Mouse (Mus musculus) MEL-GATA-1-ER (cell line): ENCODE data around the gene Cald1.

Experiments used
- DNase-seq: peaks from one replicate; pipeline ENCODE4 v3.0.0-alpha.2; 2012; ENCODE audit warnings: low read depth; ENCODE audit errors: extremely low read depth

Gene Cald1

GRCm38 (mm10) chr6:34598121-34599065 lies at the start of gene Cald1:
Cald1 (plus strand) TSS chr6:34598500.
- DNase-seq: no peak

DNA sequence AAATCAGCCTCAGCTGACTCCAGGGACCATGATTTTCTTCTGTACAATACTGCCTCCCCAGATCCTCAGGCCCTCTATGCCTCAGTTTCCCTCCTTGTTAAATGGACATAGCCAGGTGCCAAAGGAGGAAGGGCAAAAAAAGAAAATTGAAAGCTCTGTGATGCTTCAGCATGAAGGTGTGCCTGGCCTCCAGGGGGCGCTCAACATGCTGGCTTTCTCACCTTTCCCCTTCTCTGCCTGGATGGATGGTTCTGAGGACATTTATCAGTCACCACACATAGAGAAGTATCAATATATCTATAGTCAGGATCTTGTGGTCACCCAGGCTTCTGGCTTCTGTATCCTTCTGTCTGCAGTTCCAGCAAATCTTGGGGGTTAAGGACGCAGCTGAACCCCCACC lies 49.3 kb upstream of the Cald1 start:
- peak; percentile 5 for DNase-seq

- no peak for DNase-seq
Measured at GRCm38 (mm10) chr6:34552489-34553157, 45.7 kb upstream of the Cald1 start.

DNA sequence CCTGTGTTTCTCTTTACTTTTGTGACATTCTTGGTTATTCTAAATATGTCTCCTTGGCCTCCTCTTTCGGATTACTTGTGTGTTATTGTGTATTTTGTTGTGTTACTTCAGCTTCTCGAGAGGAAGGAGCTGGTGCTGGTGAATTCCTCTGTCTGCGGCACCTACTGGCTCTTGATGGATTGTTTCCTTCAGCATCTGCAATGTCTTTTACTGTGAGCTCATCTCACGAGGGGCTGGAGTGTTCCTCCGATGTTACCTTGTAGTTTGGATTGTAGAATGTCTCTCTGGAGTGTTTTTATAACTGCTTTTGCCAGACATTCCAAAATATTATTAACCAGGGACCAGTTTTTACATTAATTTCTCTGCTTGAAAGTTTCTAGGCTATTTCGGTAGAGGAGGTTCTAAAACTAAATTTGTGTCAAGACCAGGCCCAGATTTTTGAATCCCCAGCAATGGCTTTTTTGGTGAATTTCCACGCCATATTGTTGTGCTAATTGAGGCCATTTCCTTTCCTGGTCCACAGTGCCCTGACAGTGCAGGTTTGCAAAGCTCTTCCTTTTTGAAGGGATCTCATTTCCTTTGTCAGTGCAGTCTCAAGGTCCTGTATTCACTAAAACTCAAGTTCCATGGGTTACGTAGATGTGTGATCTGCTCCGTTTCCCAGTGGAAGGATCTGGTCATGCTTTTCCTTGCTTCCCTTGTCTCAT lies 43.9 kb upstream of the Cald1 start:
- no peak for DNase-seq

- no peak for DNase-seq
Measured at GRCm38 (mm10) chr6:34559521-34559920, 38.8 kb upstream of the Cald1 start.

DNA sequence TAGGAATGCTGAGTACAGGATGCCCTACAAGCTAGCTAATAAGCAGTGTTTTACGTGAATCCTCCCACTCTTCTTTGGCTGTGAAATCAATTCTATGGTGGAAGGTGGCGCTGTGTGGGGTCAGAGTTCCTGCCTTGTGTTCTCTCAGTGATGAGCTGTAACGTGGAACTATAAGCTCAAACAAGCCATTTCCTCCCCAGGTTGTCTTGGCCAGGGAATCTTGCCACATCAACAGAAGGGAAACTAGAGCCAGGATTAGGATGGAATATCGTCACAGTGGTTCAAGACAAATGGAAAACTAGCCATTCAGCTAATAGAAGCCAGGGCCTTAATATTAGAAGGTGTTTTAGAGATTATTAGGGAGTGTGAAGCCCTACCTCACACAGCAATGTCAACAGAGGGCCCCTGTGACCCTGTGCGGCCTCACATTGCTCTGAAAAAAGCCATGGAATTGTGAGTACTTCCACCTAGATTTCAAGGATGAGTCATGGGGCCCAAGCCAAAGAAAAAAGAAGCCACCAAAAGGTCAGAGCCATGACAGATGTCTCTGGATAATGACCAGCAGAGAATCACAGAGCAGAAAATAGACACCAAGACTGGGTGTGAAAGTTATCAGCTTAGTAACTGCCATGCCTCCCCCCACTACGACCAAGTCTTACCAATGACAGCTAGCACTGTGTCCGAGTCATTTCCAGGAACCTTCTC lies 33.0 kb upstream of the Cald1 start:
- no peak for DNase-seq

DNA sequence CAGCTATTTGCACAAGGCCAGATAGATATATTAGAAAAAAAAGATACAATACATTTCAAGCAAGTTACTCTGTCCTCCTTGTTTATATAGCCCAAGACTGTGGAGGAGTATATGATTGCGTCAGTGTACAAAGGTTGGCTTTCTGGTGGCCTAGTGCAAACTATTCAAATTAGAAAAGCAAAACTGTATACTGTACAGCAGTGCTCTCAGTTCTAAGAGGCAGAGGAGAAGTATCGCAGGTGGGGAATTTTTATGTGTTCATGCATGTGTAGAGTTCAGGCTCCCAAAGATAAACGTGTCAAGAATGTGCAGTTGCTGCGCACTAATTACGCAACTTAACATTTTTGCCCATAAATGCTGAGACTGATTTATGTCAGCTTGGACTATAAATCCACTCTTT lies 31.0 kb upstream of the Cald1 start:
- no peak for DNase-seq

DNA sequence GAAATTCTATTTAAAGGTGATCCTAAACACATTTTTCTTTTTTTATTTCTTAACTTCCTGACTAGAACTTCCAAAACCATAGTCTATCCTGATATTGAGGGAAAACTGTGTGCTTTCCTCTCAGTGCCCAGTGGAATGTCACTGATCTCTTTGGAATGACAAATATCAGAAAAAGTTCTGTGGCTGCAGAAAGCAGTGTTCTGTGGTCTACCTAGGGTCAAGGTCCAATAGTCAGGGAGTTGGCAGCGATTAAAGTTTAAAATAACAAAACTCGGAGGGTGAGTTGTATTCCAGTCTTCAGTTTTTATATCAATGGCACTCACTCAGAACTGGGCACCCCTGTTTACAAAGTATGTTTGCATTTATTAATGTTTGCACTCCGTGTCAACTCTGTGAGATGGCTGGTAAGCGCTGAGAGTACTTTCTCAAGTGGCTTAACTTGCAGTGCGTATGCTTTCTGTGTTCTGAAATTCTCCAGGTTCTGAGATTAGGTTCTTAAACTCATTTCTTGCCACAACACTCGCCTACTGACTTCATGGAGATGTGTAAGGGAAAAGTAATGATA lies 18.7 kb upstream of the Cald1 start:
- no peak for DNase-seq

DNA sequence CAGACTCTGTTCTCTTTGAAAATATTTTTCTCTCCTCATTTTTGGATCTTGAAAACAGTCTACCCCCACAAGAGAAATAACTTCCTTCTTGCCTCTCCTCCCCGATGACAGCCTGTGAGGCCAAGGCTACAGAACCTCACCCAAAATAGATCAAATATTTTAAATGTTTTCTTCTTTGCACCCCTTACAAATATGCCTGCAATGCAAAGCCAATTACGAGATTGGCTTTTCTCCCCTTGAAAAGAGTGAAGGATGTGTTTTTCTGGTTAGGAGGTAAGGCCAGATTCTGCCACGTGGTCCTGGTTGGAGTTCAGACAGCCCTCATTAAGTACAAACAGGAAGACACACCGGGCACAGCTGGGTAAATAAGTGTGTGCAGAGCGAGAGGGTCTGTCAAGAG lies 14.9 kb upstream of the Cald1 start:
- DNase-seq: no peak

DNA sequence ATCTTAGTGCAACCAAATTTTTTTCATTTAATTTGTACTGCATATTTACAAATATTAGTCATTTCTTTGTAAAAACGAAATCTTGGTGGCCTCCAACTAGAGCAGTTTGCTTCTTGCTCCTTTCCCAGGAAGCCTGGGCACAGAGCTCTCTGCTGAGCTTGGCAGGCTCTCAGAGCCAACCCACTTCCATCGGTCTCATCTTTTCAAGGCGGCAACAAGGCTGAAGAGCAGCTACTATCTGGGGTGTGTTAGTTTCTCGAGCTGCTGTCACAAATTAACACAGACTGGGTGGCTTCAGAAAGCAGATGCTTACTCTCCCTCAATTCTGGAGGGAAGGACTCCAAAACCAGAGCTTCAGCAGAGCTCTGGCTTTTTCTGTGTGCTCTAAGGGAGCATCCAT lies 10.2 kb upstream of the Cald1 start:
- DNase-seq: no peak

DNA sequence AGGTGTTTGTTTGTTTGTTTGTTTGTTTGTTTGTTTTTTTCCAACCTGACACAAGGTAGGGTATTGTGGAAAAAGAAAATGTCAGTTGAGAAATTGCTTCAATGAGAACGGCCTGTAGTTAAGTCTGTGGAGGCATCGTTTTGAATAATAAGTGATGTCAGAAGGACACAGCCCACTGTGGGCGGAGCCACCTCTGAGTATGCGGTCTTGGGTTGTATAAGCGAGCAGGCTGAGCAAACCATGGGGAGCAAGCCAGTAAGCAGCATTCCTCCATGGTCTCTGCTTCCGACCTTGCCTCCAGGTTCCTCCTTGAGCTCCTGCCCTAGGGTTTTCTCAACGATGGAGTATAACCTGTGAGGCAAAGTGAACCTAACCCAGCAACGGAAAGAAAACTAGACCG lies 7.6 kb upstream of the Cald1 start:
- DNase-seq: no peak

GRCm38 (mm10) chr6:34593353-34593752 lies 4.9 kb upstream of the Cald1 start:
- no peak for DNase-seq

DNA sequence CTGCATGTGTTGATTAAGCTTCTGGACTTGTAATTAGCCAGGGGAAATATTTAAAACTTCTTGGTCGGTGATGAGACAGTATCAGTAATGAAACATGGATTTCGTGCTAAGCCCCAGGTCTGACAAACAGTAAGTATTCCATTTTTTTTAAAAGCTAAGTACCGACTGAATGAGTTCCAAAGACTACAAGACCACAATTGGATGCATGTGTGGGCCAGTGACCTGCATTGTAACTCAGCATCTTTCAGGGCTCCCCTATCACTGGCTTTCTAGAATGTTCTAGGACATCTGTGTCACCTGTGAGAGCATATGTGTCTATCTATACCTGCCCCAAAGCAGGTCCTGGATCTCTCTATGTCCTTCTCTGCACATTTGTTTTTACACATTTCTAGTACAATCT lies 984 bp upstream of the Cald1 start:
- DNase-seq: no peak

DNA sequence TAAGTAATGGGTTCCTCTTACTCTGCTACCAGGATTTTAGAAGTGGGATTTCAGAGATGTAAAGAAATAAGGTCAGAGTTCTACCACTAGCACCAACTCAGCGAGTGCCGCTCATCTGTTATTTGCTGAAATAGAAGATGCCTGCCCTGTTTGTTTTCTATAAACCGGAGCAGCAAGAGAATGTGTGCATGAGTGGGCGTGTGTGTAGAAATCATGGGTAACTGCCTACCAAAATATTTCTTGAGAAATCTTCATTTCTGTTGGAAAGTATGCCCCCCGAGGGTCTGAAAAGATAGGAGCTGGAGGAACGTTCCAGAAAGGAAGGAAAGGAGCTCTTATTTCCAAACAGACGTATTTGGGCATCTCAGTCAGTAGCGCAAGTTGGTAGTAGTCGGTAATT lies 871 bp downstream of the Cald1 start:
- DNase-seq: no peak

DNA sequence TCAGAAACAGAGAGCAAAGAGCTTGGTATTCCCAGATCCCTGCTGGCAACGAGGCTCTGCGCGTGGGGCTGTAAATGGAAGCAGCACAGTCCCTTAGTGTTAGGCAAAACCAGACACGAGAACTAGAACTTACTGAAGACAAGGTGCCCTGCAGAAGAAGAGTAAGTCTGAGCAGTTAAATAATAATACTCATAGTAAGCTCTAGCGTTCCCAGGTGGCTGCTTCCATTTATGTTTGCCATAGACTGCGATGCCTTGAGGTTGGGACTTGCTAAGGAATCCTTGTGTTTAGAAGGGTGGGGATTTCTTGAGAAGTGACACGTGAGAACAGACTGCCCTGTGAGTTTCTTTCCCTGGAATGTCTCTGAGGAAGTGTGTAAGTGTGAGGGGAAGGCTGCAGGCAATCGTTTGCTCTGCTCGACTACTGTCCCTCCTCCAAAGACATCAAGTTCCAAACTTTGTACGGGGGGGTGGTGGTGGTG lies 1.4 kb downstream of the Cald1 start:
- DNase-seq: no peak

DNA sequence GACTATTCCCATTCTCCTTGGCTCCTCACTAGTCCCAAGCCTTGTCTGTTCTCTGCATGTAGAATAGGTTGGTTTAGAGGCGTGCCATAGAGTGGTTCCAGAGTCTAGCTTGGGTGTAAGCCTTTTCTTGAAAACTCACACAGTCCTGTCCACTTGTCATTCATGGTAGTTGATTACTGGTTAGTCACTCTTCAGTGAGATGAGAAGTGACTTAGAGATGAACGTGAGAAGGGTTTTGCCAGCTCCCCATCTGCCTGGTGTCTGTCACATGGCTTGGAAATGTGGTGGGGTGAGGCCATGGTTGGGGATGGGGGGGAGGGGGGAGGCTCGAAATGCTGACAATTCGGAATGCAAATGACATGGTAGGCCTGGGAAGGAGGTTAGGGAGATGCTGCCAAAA lies 2.5 kb downstream of the Cald1 start:
- no peak for DNase-seq

DNA sequence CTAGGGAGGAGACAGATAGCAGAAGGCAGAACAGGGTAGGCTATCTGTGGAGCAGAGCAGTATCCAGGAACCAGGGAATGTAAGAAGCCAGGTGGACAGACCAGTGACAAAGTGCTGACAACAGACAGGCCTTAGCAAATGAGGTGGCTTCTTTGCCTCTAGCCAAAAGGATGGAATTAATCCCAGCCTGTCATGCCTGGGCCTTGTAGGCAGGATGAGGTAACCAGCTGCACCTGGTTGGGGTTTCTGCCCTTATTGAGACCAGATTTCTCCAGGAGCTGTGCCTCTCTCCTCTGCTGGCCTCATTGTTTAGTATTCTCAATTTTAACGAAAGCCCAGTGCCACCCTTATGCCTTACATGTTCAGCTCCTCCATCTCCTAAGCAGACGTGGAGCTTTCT lies 3.8 kb downstream of the Cald1 start:
- no peak for DNase-seq

- no peak for DNase-seq
Measured at GRCm38 (mm10) chr6:34606407-34606806, 8.1 kb downstream of the Cald1 start.

GRCm38 (mm10) chr6:34608603-34609002 lies 10.3 kb downstream of the Cald1 start:
- no peak for DNase-seq

- DNase-seq: no peak
Measured at GRCm38 (mm10) chr6:34609892-34610829, 11.9 kb downstream of the Cald1 start.
